Mouse (Mus musculus): Measurements from ENCODE around the gene Cacna1a.
"Not testable (repeated sequence)": the region's sequence is repeated elsewhere in the genome, so short reads cannot be mapped to it uniquely, and the experiment has no call there.

Gene Cacna1a

GRCm38 (mm10) chr8:84485366-84485765, 97.1 kb downstream of the Cacna1a start:
- DNase-seq = no peak

- peak; percentile 6 for DNase-seq
Observed at GRCm38 (mm10) chr8:84485864-84486263, 97.6 kb downstream of the Cacna1a start.

- no peak for DNase-seq
Observed at GRCm38 (mm10) chr8:84489223-84489622, 101.0 kb downstream of the Cacna1a start.

- DNase-seq = no peak
Observed at GRCm38 (mm10) chr8:84494541-84495084, 106.4 kb downstream of the Cacna1a start.

GRCm38 (mm10) chr8:84501181-84501580, 112.9 kb downstream of the Cacna1a start:
- DNase-seq = no peak

GRCm38 (mm10) chr8:84501671-84502308, 113.5 kb downstream of the Cacna1a start:
- peak; percentile 42 for DNase-seq

GRCm38 (mm10) chr8:84502638-84503037, 114.4 kb downstream of the Cacna1a start:
- no peak for DNase-seq

- no peak for DNase-seq
Observed at GRCm38 (mm10) chr8:84507220-84507619, 119.0 kb downstream of the Cacna1a start.

- not testable (repeated sequence) for DNase-seq
Observed at GRCm38 (mm10) chr8:84509764-84510163, 121.5 kb downstream of the Cacna1a start.

- DNase-seq = no peak
Observed at GRCm38 (mm10) chr8:84511621-84512020, 123.4 kb downstream of the Cacna1a start.

- DNase-seq = no peak
Observed at GRCm38 (mm10) chr8:84513765-84514164, 125.5 kb downstream of the Cacna1a start.

GRCm38 (mm10) chr8:84518180-84518579, 129.9 kb downstream of the Cacna1a start:
- DNase-seq = no peak

- no peak for DNase-seq
Observed at GRCm38 (mm10) chr8:84518720-84519119, 130.5 kb downstream of the Cacna1a start.

- no peak for DNase-seq
Observed at GRCm38 (mm10) chr8:84519767-84520626, 131.8 kb downstream of the Cacna1a start.

- no peak for DNase-seq
Observed at GRCm38 (mm10) chr8:84520999-84521398, 132.8 kb downstream of the Cacna1a start.

GRCm38 (mm10) chr8:84528036-84528435, 139.8 kb downstream of the Cacna1a start:
- DNase-seq = no peak

- DNase-seq = no peak
Observed at GRCm38 (mm10) chr8:84529548-84529947, 141.3 kb downstream of the Cacna1a start.

- no peak for DNase-seq
Observed at GRCm38 (mm10) chr8:84532725-84533124, 144.5 kb downstream of the Cacna1a start.

- no peak for DNase-seq
Observed at GRCm38 (mm10) chr8:84533341-84533740, 145.1 kb downstream of the Cacna1a start.

GRCm38 (mm10) chr8:84536917-84537316, 148.7 kb downstream of the Cacna1a start:
- DNase-seq = no peak

GRCm38 (mm10) chr8:84539376-84539775, 151.1 kb downstream of the Cacna1a start:
- no peak for DNase-seq

GRCm38 (mm10) chr8:84542481-84542880, 154.2 kb downstream of the Cacna1a start:
- no peak for DNase-seq

GRCm38 (mm10) chr8:84545522-84545921, 157.3 kb downstream of the Cacna1a start:
- no peak for DNase-seq

GRCm38 (mm10) chr8:84552457-84552856, 164.2 kb downstream of the Cacna1a start:
- no peak for DNase-seq

Measured in kidney, adult 11 months (tissue).